Mouse (Mus musculus): ENCODE results near the gene Chst8. TPM values are rescaled to one million over a fixed set of nuclear protein-coding genes. Genes with fewer than 3 reads are reported as not detected.

The Chst8 gene
- polyA plus RNA-seq, 1 experiment from 2014 or later = 15.4 TPM

DNA sequence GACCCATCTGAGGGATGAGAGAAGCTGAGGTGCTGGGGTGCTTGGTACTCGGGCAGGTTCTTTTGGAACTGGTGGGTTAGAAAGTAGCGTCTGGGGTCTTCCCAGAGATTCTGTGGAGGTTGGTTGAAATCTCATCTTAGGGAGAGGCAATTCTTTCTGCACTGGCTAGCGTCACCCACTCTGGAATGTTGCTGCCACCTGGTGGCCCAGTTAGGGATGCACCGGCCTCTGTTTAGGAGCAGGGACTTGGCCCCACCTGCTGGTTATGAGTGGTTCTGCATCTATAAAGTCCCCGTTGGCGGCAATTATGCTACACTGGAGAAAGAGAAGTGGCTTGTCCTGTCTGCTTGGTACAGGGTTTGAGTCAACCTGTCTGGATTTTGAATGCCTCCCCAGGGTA, 140.6 kb downstream of the Chst8 start:
- Histone ChIP-seq H3K4me3 (ENCODE audit: low read length) (no peak overlapping the region), H3K36me3 (ENCODE audit: insufficient read depth, low read length) (no peaks in the 10 kb centered on the region), H3K27me3 (ENCODE audit: insufficient read depth, low read length) (peaks cover 34% of the 10 kb centered on the region), H3K9me3 (ENCODE audit: low read length) (no peaks in the 10 kb centered on the region), H3K4me2 (replicated peaks; ENCODE audit: low read depth, low read length) (no peak overlapping the region), H3K4me1 (ENCODE audit: insufficient read depth, low read length) (peaks cover 31% of the 10 kb centered on the region), H3K27ac (ENCODE audit: low read length) (no peak overlapping the region), H3K9ac (replicated peaks; ENCODE audit: low read length) (no peak overlapping the region)
- ATAC-seq (ENCODE audit: low FRiP score, low TSS enrichment) = peak; percentile 56; the same call in 1 of the 2 replicates
- WGBS = 2% methylated on average over 6 of the region's 6 CpGs

DNA sequence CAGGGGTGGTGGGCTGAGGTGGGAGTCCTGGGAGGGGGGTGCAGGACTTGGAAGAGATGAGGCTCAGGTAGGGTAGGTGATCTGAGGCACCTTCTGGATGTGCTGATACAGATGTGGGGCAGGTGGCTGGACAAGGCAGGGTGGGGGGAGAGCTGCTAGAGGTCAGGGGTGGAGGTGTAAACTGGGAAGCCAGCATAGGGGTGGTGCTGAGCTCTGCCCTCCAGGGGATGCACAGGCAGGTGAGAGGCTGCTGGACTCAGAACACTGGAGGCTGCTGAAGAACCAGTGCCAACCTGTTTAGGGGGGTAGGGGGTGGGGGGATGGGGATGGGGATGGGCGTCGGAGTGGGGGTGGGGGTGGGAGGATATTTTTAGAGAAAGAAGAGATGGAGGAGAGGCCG, 141.7 kb downstream of the Chst8 start:
- ATAC-seq (ENCODE audit: low FRiP score, low TSS enrichment) = no peak
- no peak overlapping the region for H3K9ac ChIP-seq (replicated peaks; ENCODE audit: low read length)
- 60% methylated on average over 3 of the region's 3 CpGs for WGBS
- no peaks in the 10 kb centered on the region for H3K36me3 ChIP-seq (ENCODE audit: insufficient read depth, low read length)
- no peak overlapping the region for H3K27ac ChIP-seq (ENCODE audit: low read length)
- H3K4me2 ChIP-seq (replicated peaks; ENCODE audit: low read depth, low read length) = no peak overlapping the region
- H3K9me3 ChIP-seq (ENCODE audit: low read length) = no peaks in the 10 kb centered on the region
- peaks cover 28% of the 10 kb centered on the region for H3K4me1 ChIP-seq (ENCODE audit: insufficient read depth, low read length)
- H3K27me3 ChIP-seq (ENCODE audit: insufficient read depth, low read length) = peaks cover 31% of the 10 kb centered on the region
- H3K4me3 ChIP-seq (ENCODE audit: low read length) = no peak overlapping the region

DNA sequence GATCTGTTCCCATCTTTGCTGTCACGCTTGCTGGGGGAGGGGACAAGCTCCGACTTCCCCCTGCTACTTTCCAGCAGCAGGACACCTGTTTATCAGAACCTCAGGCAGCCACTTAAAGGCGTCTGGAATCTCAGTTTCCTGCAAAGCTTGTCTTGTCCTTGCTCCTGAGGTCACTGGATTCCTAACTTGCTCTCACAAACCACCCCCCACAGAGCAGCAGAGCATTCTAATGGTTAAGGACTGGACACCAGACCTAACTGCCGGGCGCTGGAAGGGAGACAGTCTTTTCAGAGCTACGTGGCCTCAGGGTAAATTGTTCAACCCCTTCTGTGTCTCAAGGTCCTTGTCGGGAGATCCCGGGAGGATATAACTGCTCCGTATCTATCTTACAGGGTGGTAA, 143.2 kb downstream of the Chst8 start:
- Histone ChIP-seq H3K4me3 (ENCODE audit: low read length) (no peak overlapping the region), H3K36me3 (ENCODE audit: insufficient read depth, low read length) (no peaks in the 10 kb centered on the region), H3K4me2 (replicated peaks; ENCODE audit: low read depth, low read length) (no peak overlapping the region), H3K9me3 (ENCODE audit: low read length) (no peaks in the 10 kb centered on the region), H3K4me1 (ENCODE audit: insufficient read depth, low read length) (peaks cover 16% of the 10 kb centered on the region), H3K27me3 (ENCODE audit: insufficient read depth, low read length) (peaks cover 16% of the 10 kb centered on the region), H3K9ac (replicated peaks; ENCODE audit: low read length) (no peak overlapping the region), H3K27ac (ENCODE audit: low read length) (no peak overlapping the region)
- ATAC-seq (ENCODE audit: low FRiP score, low TSS enrichment) = no peak
- WGBS = 25% methylated on average over 9 of the region's 9 CpGs

DNA sequence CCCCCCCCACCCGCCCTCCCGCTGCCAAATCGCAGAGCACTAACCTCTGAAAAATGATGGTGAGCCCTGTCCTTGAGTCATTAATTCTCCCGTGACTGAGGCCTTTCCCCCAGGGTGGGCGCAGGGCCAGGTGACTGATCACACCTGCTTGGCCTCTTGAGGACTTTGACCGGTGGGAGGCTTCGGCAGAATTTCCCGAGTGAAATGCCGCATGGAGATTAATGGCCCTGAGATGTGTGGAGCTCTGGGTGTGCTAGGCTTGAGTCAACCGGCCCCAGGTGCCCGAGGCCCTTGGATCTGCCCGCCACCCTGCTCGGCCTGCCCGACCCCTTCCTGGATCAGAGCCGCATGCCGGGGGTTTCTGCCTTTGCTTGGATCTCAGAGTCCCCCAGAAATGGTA, 144.6 kb downstream of the Chst8 start:
- no peaks in the 10 kb centered on the region for H3K36me3 ChIP-seq (ENCODE audit: insufficient read depth, low read length)
- H3K4me2 ChIP-seq (replicated peaks; ENCODE audit: low read depth, low read length) = no peak overlapping the region
- H3K4me3 ChIP-seq (ENCODE audit: low read length) = no peak overlapping the region
- peak; percentile 36; the same call in 1 of the 2 replicates for ATAC-seq (ENCODE audit: low FRiP score, low TSS enrichment)
- peak overlapping the region; percentile 47; the same call in 1 of the 2 replicates for H3K27ac ChIP-seq (ENCODE audit: low read length)
- no peak overlapping the region for H3K9ac ChIP-seq (replicated peaks; ENCODE audit: low read length)
- H3K9me3 ChIP-seq (ENCODE audit: low read length) = no peaks in the 10 kb centered on the region
- 30% methylated on average over 16 of the region's 16 CpGs for WGBS
- H3K4me1 ChIP-seq (ENCODE audit: insufficient read depth, low read length) = peaks cover 17% of the 10 kb centered on the region
- H3K27me3 ChIP-seq (ENCODE audit: insufficient read depth, low read length) = peaks cover 3% of the 10 kb centered on the region; the same call in 1 of the 2 replicates

DNA sequence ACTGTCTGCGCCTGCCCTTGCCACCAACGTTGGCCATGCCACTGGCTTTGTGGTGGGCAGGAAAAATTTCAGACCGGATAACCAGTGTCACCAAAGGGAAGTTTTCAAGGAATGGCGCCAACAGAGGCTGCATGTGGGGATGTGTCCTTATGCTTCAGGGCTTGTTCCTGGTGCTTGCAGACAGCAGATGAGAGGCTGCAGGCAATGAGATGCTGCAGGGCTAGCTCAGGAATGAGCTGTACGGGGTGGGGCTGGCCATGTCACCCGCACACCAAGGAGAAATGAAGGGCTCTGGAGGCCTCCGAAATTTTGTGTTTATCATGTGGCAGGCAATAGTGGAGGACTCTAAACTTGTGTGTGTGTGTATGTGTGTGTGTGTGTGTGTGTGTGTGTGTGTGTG, 149.4 kb downstream of the Chst8 start:
- H3K27me3 ChIP-seq (ENCODE audit: insufficient read depth, low read length) = no peaks in the 10 kb centered on the region
- no peak overlapping the region for H3K4me3 ChIP-seq (ENCODE audit: low read length)
- H3K27ac ChIP-seq (ENCODE audit: low read length) = no peak overlapping the region
- H3K36me3 ChIP-seq (ENCODE audit: insufficient read depth, low read length) = no peaks in the 10 kb centered on the region
- no peak overlapping the region for H3K9ac ChIP-seq (replicated peaks; ENCODE audit: low read length)
- no peaks in the 10 kb centered on the region for H3K9me3 ChIP-seq (ENCODE audit: low read length)
- no peak for ATAC-seq (ENCODE audit: low FRiP score, low TSS enrichment)
- H3K4me1 ChIP-seq (ENCODE audit: insufficient read depth, low read length) = peaks cover 10% of the 10 kb centered on the region; the same call in 1 of the 2 replicates
- WGBS = 53% methylated on average over 7 of the region's 7 CpGs
- H3K4me2 ChIP-seq (replicated peaks; ENCODE audit: low read depth, low read length) = no peak overlapping the region

DNA sequence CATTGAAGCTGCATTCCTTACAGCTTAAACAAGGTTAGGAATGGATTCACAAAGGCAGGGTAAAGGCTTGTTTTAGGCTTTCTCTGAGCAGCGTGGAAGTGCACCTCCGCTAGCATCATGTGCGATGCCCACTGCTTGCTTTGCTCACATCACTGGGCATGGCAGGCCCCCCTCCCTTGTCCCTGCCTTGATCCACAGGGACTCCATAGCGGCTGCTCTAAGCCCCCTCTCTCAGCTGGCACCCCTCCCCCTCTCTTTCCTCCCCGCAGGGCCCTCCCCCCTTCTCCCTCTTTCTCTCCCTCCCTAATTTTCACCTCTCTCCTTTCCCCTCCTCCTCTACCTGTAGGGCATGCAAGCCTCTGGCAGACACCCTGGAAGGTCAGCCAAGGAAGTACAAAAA, 150.3 kb downstream of the Chst8 start:
- no peak overlapping the region for H3K4me2 ChIP-seq (replicated peaks; ENCODE audit: low read depth, low read length)
- WGBS = 34% methylated on average over 5 of the region's 5 CpGs
- H3K27me3 ChIP-seq (ENCODE audit: insufficient read depth, low read length) = no peaks in the 10 kb centered on the region
- no peak overlapping the region for H3K27ac ChIP-seq (ENCODE audit: low read length)
- H3K9ac ChIP-seq (replicated peaks; ENCODE audit: low read length) = no peak overlapping the region
- peaks cover 7% of the 10 kb centered on the region; the same call in 1 of the 2 replicates for H3K4me1 ChIP-seq (ENCODE audit: insufficient read depth, low read length)
- H3K4me3 ChIP-seq (ENCODE audit: low read length) = no peak overlapping the region
- H3K9me3 ChIP-seq (ENCODE audit: low read length) = no peaks in the 10 kb centered on the region
- H3K36me3 ChIP-seq (ENCODE audit: insufficient read depth, low read length) = no peaks in the 10 kb centered on the region
- no peak for ATAC-seq (ENCODE audit: low FRiP score, low TSS enrichment)

DNA sequence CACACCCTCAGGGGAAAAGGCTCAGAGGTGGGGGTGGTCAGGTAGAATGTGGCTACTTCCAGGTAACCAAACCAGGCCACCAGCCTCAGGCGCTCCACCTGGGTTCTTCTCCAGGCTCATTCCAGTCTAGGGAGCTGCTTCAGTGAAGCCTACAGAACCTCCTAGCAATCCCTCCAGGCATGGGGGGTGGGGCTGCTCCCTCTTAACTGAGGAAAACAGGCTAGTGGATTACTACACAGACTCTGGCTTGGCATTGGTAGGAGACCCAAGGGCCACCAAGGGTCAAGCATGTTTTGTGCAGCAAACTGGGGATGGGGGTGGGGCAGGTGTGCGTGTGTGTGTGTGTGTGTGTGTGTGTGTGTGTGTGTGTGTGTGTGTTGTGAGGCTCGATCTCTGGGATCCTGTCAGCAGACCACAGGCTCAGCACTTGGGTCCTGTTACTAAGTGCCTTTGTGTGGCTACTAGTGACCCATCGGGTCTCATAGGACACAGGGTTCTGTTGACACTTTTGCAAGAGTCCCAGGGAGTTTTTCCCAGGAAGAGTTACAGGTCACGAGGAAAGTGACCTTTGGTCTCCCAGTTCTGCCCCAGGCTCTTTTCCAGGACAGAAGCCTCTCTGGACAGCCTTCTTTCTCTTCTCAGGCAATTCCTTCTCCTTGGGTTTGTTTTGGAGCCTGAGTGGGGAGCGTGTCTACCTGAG, 153.0 kb downstream of the Chst8 start:
- 63% methylated on average over 6 of the region's 6 CpGs for WGBS
- H3K4me1 ChIP-seq (ENCODE audit: insufficient read depth, low read length) = peaks cover 7% of the 10 kb centered on the region; the same call in 1 of the 2 replicates

DNA sequence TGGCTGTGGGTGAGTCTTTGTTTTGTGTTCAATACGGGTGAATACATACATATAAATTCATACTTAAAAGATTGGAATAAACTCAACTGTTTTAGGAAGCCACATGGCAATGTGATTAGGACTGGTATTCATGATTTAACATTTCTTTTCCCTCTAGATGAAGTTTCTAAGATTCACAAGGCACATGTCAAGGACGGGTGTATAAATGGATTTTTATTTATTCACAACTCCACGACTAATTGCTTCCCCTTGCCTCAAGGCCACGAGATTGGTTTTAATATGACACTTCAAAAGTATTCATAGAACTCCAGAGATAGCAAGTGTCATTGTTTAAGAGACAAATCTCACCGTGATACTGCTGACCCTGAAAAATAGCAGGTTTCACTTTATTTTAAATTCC, 155.9 kb downstream of the Chst8 start, which contains the start of gene Kctd15:
TSS of gene Kctd15 (minus strand) at position 101 of the 400 bp plus-strand sequence.
- H3K36me3 ChIP-seq (ENCODE audit: insufficient read depth, low read length) = no peaks in the 10 kb centered on the region
- H3K27ac ChIP-seq (ENCODE audit: low read length) = peak within 1 kb of the TSS; percentile 100
- 67% methylated on average over 5 of the region's 5 CpGs for WGBS

More for the DNA sequence above, 153.0 kb downstream of the Chst8 start:
- Histone ChIP-seq H3K4me3 (ENCODE audit: low read length) (no peak overlapping the region), H3K36me3 (ENCODE audit: insufficient read depth, low read length) (no peaks in the 10 kb centered on the region), H3K9ac (replicated peaks; ENCODE audit: low read length) (no peak overlapping the region), H3K4me2 (replicated peaks; ENCODE audit: low read depth, low read length) (no peak overlapping the region), H3K27me3 (ENCODE audit: insufficient read depth, low read length) (no peaks in the 10 kb centered on the region), H3K27ac (ENCODE audit: low read length) (no peak overlapping the region), H3K9me3 (ENCODE audit: low read length) (no peaks in the 10 kb centered on the region)
- no peak for ATAC-seq (ENCODE audit: low FRiP score, low TSS enrichment)

DNA sequence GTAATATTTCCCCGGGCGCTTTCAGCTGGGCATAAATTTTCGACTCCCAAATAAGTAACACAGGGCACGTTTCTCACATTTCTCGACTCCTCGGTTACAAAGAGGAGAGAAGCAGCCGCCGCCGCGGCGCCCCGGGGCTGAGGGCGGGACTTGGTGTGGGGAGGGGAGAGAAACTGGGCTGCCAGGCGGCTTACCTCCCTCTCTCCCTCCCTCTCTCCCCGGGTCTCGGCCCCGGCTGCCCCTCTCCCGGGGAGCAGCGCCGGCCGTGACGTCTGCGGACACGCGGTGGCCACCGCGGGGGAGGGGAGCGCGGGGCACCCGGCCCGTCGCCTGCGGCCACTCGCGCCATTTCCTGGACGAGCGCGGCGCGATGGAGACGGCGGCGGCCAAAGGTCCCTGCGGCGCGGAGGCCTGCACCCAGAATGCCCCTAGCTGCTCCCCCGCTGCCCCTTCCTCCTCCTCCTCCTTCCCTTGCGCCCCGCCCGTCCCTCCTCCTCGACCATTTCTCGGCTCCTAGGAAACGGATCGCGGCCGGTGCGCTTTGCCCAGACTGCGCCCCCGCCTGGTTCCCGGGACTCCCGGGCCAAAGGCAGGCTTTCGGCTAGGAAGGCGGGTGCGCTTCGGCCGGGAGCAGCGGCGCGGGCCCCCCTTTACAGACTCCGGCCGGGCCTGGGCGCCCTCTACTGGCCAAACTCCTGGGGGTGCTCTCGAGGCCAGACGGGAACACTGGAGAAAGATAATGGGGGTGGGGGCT, 157.2 kb downstream of the Chst8 start:
- WGBS = 0% methylated on average over 49 of the region's 74 CpGs
- Histone ChIP-seq H3K4me3 (ENCODE audit: low read length) (peak overlapping the region; percentile 75), H3K9me3 (ENCODE audit: low read length) (no peaks in the 10 kb centered on the region), H3K9ac (replicated peaks; ENCODE audit: low read length) (peak overlapping the region; percentile 97), H3K4me1 (ENCODE audit: insufficient read depth, low read length) (peaks cover 15% of the 10 kb centered on the region), H3K36me3 (ENCODE audit: insufficient read depth, low read length) (0 out of 2 replicates have a peak, but pooled peaks cover 2% of the 10 kb centered on the region), H3K27me3 (ENCODE audit: insufficient read depth, low read length) (no peaks in the 10 kb centered on the region), H3K4me2 (replicated peaks; ENCODE audit: low read depth, low read length) (peak overlapping the region; percentile 86), H3K27ac (ENCODE audit: low read length) (peak overlapping the region; percentile 100)
- peak; percentile 80 for ATAC-seq (ENCODE audit: low FRiP score, low TSS enrichment)

More for the DNA sequence above, 155.9 kb downstream of the Chst8 start, which contains the start of gene Kctd15:
- H3K4me1 ChIP-seq (ENCODE audit: insufficient read depth, low read length) = peaks cover 15% of the 10 kb centered on the region
- no peak for ATAC-seq (ENCODE audit: low FRiP score, low TSS enrichment)
- no peaks in the 10 kb centered on the region for H3K9me3 ChIP-seq (ENCODE audit: low read length)
- H3K27me3 ChIP-seq (ENCODE audit: insufficient read depth, low read length) = no peaks in the 10 kb centered on the region
- peak within 1 kb of the TSS; percentile 86 for H3K4me2 ChIP-seq (replicated peaks; ENCODE audit: low read depth, low read length)
- peak within 1 kb of the TSS; percentile 75 for H3K4me3 ChIP-seq (ENCODE audit: low read length)
- H3K9ac ChIP-seq (replicated peaks; ENCODE audit: low read length) = peak within 1 kb of the TSS; percentile 97
